Mouse (Mus musculus) common myeloid progenitor, adult 5-6 weeks (primary cell): ENCODE results near the gene Tnrc6b. TPM values are rescaled to one million over a fixed set of nuclear protein-coding genes. Genes with fewer than 3 reads are reported as not detected.
"Not testable (repeated sequence)": the region's sequence is repeated elsewhere in the genome, so short reads cannot be mapped to it uniquely, and the experiment has no call there.

Experiments
- ATAC-seq: replicated peaks from 2 replicates; pipeline ENCODE4 v1.8.0; 2016; ENCODE audit warnings: low read depth, mild to moderate bottlenecking, moderate TSS enrichment, inconsistent platforms; ENCODE audit not compliant: poor library complexity, severe bottlenecking
- total RNA-seq: library from RNA; stranded (forward); fragments of 200-1000, 187-1606 nt; gene quantifications from 2 replicates; pipeline ENCODE4 v1.2.3, GENCODE M21; 2017

Gene Tnrc6b
- total RNA-seq, 1 experiment from 2014 or later = 100 TPM

GRCm38 (mm10) chr15:80836246-80836645, 125.1 kb downstream of the Tnrc6b start:
- ATAC-seq = no peak

- ATAC-seq = no peak
Observed at GRCm38 (mm10) chr15:80838836-80839235, 127.7 kb downstream of the Tnrc6b start.

DNA sequence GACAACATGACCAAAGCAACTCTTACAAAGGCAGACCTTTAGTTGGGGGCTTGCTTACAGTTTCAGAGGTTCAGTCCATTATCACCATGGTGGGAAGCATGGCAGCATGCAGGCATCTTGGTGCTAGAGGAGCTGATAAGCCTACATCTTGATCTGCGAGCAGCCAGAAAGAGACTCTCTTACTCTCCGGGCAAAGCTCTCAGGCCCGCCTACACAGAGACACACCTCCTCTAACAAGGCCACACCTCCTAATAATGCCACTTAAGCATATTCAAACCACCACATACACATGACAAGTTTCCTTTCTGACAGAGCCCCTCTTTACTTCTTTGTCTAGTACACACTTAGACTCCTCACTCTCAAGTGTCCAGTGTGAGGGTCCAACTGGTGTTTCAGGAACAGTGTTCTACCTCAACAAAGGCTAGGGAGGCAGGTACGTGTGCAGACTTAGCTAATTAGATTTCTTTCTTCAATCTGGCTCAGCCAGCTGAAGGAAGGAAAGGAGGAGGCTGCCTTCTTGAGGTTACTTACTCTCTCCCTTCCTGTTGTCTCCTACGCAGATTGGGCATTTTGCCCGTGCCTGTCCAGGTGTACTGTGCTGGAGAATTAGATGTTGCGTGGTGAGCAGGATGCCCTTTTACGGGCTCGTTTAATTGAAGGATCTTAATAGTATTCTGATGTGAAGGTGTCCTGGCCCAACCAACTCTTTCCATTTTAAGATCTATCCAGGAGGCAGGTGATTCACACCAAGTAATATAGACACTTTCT, 128.7 kb downstream of the Tnrc6b start:
- no peak for ATAC-seq

DNA sequence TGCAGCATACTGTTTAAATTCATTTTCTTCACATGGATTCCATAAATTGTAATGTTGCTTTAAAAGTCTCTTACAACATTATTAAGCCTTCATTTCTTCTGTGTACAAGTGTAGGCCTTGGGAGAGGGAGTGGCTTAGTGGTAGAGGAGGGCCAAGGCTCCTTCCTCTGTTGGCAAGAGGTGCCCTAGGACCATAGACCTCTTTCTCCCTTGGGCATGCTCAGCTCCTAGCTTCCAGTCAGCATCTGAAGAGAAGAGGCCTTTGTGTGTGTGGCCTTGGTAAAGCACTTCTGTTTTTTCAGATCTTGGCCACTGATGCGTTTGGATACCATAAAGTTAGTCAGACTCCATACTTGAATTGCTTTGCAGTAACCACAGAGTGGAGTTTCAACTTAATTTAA, 133.1 kb downstream of the Tnrc6b start:
- ATAC-seq = 0 out of 2 replicates have a peak, but pooled peaks have one; percentile 36

- ATAC-seq = no peak
Observed at GRCm38 (mm10) chr15:80844926-80845325, 133.8 kb downstream of the Tnrc6b start.

GRCm38 (mm10) chr15:80850004-80850403, 138.9 kb downstream of the Tnrc6b start:
- ATAC-seq = no peak

DNA sequence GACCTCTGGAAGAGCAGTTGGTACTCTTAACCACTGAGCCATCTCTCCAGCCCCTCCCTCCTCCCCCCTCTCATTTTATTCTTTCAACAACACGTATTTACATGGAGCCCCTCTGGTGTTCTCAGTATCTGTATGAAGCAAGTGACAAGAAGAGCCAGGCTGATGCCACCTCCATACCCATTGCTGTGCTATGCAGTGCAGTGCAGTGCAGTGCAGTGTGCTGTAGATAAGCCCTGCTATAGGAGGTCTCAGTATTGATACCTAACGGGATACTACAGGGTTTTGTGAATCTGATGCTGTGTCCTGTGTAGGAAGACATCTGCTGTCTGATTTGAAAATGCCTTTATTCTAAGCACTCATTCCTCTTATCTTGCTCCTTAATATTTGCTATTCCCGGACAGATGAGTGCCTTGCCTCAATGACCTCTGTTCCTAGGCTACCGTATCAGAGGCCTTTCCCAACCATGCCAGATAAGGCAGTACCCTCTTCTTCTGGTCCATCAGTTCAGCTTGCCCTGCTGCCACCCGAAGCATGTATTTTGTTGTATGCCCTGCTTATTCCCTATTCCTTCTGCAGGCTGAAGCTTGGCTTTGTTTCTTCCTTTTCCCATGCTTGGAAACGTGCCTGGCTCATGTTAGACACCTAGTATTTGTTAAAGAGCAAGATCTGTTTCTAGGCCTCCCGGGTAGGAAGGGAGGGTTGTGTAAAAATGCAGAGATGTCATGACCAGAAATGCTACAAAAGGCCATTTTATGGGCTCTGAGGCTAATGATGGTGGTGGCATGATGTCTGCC, 139.8 kb downstream of the Tnrc6b start:
- ATAC-seq = no peak

DNA sequence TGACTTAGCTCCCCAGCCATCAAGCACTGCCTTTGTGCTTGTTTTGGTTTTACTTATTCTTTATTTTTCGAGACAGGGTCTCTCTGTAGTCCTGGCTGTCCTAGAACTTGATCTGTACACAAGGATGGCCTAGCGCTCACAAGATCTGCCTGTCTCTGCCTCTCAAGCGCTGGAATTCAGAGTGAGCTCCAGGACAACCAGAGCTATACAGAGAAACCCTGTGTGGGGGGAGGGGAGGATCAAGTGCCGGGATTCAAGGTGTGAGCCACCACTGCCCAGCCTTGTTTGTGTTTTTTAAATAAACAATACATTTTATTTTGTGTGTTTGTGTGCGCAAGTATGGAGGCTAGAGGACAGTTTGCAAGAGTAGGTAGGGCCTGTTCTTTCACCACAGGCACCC, 141.0 kb downstream of the Tnrc6b start:
- ATAC-seq = no peak

DNA sequence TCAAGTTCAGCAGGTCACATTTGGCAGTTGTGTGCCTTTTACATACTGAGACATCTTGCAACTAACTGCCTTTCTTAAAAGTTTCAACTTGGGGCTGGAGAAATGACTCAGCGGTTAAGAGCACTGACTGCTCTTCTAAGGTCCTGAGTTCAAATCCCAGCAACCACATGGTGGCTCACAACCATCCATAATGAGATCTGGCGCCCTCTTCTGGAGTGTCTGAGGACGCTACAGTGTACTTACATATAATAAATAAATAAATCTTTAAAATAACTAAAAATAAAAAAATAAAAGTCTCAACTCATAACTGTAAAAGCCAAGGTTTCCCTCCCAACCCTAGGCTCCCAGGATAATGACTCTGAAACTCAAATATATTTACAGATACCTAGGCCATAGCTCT, 141.4 kb downstream of the Tnrc6b start:
- not testable (repeated sequence) for ATAC-seq

GRCm38 (mm10) chr15:80859366-80859765, 148.3 kb downstream of the Tnrc6b start:
- no peak for ATAC-seq

GRCm38 (mm10) chr15:80861302-80861701, 150.2 kb downstream of the Tnrc6b start:
- ATAC-seq = no peak

- ATAC-seq = no peak
Observed at GRCm38 (mm10) chr15:80862027-80862426, 150.9 kb downstream of the Tnrc6b start.

DNA sequence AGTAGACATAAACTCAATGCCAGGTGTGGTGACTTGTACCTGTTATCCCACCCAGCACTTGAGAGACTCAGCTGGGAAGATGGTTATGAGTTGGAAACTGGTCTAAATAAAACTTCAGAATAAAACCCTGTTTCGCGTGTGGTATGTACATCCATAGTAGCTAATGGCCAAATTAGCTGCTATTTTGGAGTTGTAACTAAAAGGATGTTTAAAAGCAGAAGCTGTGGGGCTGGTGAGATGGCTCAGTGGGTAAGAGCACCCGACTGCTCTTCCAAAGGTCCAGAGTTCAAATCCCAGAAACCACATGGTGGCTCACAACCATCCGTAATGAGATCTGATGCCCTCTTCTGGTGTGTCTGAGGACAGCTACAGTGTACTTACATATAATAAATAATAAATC, 157.5 kb downstream of the Tnrc6b start:
- ATAC-seq = not testable (repeated sequence)

GRCm38 (mm10) chr15:80874726-80875125, 163.6 kb downstream of the Tnrc6b start:
- no peak for ATAC-seq

GRCm38 (mm10) chr15:80876231-80876630, 165.1 kb downstream of the Tnrc6b start:
- no peak for ATAC-seq

- ATAC-seq = no peak
Observed at GRCm38 (mm10) chr15:80884095-80884494, 173.0 kb downstream of the Tnrc6b start.

DNA sequence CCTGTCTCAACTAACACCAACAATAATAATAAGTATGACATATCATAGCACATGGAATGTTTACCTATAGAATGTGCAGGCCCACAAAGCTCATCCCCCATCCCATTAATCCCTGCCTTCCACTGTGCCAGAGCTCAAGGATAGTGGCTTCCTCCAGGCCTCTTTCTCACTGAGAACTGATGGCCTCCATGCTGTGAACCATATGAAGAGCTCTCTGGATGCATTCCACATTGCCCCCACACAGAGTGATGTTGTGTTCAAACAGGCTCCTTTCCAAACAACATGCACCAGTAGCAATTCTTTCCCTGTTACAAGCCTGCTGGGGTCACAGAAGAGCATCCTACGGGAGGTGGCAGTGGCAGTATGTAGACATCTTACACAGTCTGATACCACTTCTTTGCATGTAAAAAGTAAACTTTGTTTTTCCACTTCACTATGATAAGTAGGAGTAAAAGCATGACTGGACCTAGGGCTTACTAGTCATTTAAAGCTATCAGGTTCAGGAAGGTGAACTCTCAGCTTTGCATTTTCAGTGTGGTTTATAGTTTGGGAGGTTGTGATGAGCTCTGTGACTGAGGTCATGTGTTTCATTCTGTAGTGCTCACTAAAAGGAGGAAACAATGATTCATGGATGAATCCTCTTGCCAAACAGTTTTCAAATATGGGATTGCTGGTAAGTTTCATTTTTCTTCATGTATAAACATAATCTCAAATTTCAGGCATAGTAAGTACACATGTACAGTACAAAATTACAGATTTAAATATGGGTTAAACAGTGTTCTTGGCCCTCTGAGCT, 175.4 kb downstream of the Tnrc6b start:
- no peak for ATAC-seq

GRCm38 (mm10) chr15:80892341-80892740, 181.2 kb downstream of the Tnrc6b start:
- ATAC-seq = no peak

GRCm38 (mm10) chr15:80896741-80897140, 185.6 kb downstream of the Tnrc6b start:
- ATAC-seq = peak; percentile 72

GRCm38 (mm10) chr15:80897911-80898310, 186.8 kb downstream of the Tnrc6b start:
- no peak for ATAC-seq

- no peak for ATAC-seq
Observed at GRCm38 (mm10) chr15:80899806-80900205, 188.7 kb downstream of the Tnrc6b start.
